Mouse (Mus musculus) hindbrain, embryonic 14.5 days (tissue): ENCODE measurements around the gene Gm15294. TPM values are rescaled to one million over a fixed set of nuclear protein-coding genes. Genes with fewer than 3 reads are reported as not detected.
A peak's percentile ranks its signal among the peaks of the same experiment; 100 is the strongest.

ENCODE experiments used
- ATAC-seq: fragments of 200-750 bp; cut with Nextera tagmentation; 2 replicates; pipeline ENCODE4 v1.8.0; 2017; ENCODE audit warnings: moderate number of reproducible peaks, mild to moderate bottlenecking, moderate TSS enrichment, moderate library complexity; ENCODE audit not compliant: low FRiP score
- DNase-seq: peaks from one replicate; pipeline ENCODE4 v3.0.0-alpha.2; 2015; ENCODE audit warnings: low spot score
- H3K27ac ChIP-seq: fragments of 300-500 bp; sonication (generic); 2 replicates; pipeline ENCODE4 v1.5.1; 2014; ENCODE audit warnings: mild to moderate bottlenecking, moderate library complexity
- H3K27me3 ChIP-seq: fragments of 300-500 bp; sonication (generic); 2 replicates; pipeline ENCODE4 v1.6.1; 2014; ENCODE audit warnings: mild to moderate bottlenecking, low read length, mixed read lengths; ENCODE audit not compliant: control insufficient read depth, insufficient read depth
- H3K36me3 ChIP-seq: fragments of 300-500 bp; sonication (generic); replicated peaks from 2 replicates; pipeline ENCODE4 v1.6.1; 2014; ENCODE audit not compliant: control insufficient read depth, insufficient read depth
- H3K4me1 ChIP-seq: fragments of 300-500 bp; sonication (generic); replicated peaks from 2 replicates; pipeline ENCODE4 v1.6.1; 2014; ENCODE audit warnings: antibody characterized with exemption, low read length, mixed read lengths; ENCODE audit not compliant: control insufficient read depth, insufficient read depth
- H3K4me2 ChIP-seq: fragments of 300-500 bp; sonication (generic); replicated peaks from 2 replicates; pipeline ENCODE4 v1.6.1; 2014; ENCODE audit warnings: mild to moderate bottlenecking, moderate library complexity
- H3K4me3 ChIP-seq: fragments of 300-500 bp; sonication (generic); replicated peaks from 2 replicates; pipeline ENCODE4 v1.5.1; 2014; ENCODE audit warnings: mild to moderate bottlenecking, low read length
- H3K9ac ChIP-seq: fragments of 300-500 bp; sonication (generic); 2 replicates; pipeline ENCODE4 v1.6.1; 2014
- H3K9me3 ChIP-seq: fragments of 300-500 bp; sonication (generic); 2 replicates; pipeline ENCODE4 v1.6.1; 2016; ENCODE audit warnings: low read length; ENCODE audit not compliant: control insufficient read depth
- WGBS: fragments of 180-500 bp; shearing (Covaris S2); extraction: QIAGEN DNeasy Blood & Tissue Kit; methylation state at CpG from one replicate; pipeline ENCODE4 v1.1.7; 2014; 5-methylcytosine and 5-hydroxymethylcytosine counted together
- polyA plus RNA-seq: library from polyadenylated mRNA; unstranded; fragments of >200 nt; fragmentation: Nextera tagmentation; extraction: Ambion mirVana; gene quantifications from 2 replicates; pipeline ENCODE4 v1.2.1, GENCODE M21; 2014

Gene Gm15294
- not detected in 2 replicates for polyA plus RNA-seq

GRCm38 (mm10) chrX:141875135-141875534 lies at the start of gene Gm15294:
TSS of gene Gm15294 (minus strand) at chrX:141875235.
- H3K9ac ChIP-seq, result no peak within 1 kb of the TSS
- H3K4me1 ChIP-seq, result no peaks in the 10 kb centered on the region
- 92% methylated on average over 4 of the region's 4 CpGs for WGBS
- no peak for DNase-seq
- H3K4me2 ChIP-seq, result no peak within 1 kb of the TSS
- no peak for ATAC-seq
- no peaks in the 10 kb centered on the region for H3K9me3 ChIP-seq
- no peaks in the 10 kb centered on the region for H3K36me3 ChIP-seq
- no peak within 1 kb of the TSS for H3K27ac ChIP-seq
- peaks cover 12% of the 10 kb centered on the region; the same call in 1 of the 2 replicates for H3K27me3 ChIP-seq
- no peak within 1 kb of the TSS for H3K4me3 ChIP-seq

GRCm38 (mm10) chrX:141884336-141885048 lies 9.5 kb upstream of the Gm15294 start:
- H3K4me3 ChIP-seq, result no peak overlapping the region
- ATAC-seq, result no peak
- H3K36me3 ChIP-seq, result no peaks in the 10 kb centered on the region
- no peak overlapping the region for H3K9ac ChIP-seq
- H3K4me2 ChIP-seq, result no peak overlapping the region
- peaks cover 6% of the 10 kb centered on the region; the same call in 1 of the 2 replicates for H3K27me3 ChIP-seq
- no peak for DNase-seq
- H3K9me3 ChIP-seq, result no peaks in the 10 kb centered on the region
- H3K27ac ChIP-seq, result no peak overlapping the region
- WGBS, result 36% methylated on average over 4 of the region's 4 CpGs
- no peaks in the 10 kb centered on the region for H3K4me1 ChIP-seq

- no peak overlapping the region for H3K9ac ChIP-seq
- 47% methylated on average over 11 of the region's 11 CpGs for whole genome bisulfite sequencing
- no peak overlapping the region for H3K27ac ChIP-seq
- H3K4me1 ChIP-seq, result no peaks in the 10 kb centered on the region
- H3K4me2 ChIP-seq, result no peak overlapping the region
- no peaks in the 10 kb centered on the region for H3K36me3 ChIP-seq
- ATAC-seq, result no peak
- DNase-seq, result no peak
- no peaks in the 10 kb centered on the region for H3K9me3 ChIP-seq
- H3K4me3 ChIP-seq, result no peak overlapping the region
- peaks cover 12% of the 10 kb centered on the region; the same call in 1 of the 2 replicates for H3K27me3 ChIP-seq
Measured at GRCm38 (mm10) chrX:141874024-141874423, 1.0 kb downstream of the Gm15294 start.

- no peak overlapping the region for H3K4me3 ChIP-seq
- H3K4me1 ChIP-seq, result no peaks in the 10 kb centered on the region
- H3K9me3 ChIP-seq, result no peaks in the 10 kb centered on the region
- 21% methylated on average over 4 of the region's 4 CpGs for WGBS
- H3K36me3 ChIP-seq, result no peaks in the 10 kb centered on the region
- no peak overlapping the region for H3K4me2 ChIP-seq
- H3K27ac ChIP-seq, result no peak overlapping the region
- H3K27me3 ChIP-seq, result peaks cover 12% of the 10 kb centered on the region; the same call in 1 of the 2 replicates
- no peak overlapping the region for H3K9ac ChIP-seq
- DNase-seq (no peak), ATAC-seq (no peak)
Measured at GRCm38 (mm10) chrX:141873597-141873996, 1.4 kb downstream of the Gm15294 start.

GRCm38 (mm10) chrX:141855684-141856396 lies 19.2 kb downstream of the Gm15294 start:
- Histone ChIP-seq H3K9ac (no peak overlapping the region), H3K27me3 (no peaks in the 10 kb centered on the region; the same call in 1 of the 2 replicates), H3K27ac (no peak overlapping the region), H3K36me3 (no peaks in the 10 kb centered on the region), H3K4me1 (peaks cover 6% of the 10 kb centered on the region; the same call in 1 of the 2 replicates), H3K9me3 (no peaks in the 10 kb centered on the region), H3K4me3 (no peak overlapping the region), H3K4me2 (no peak overlapping the region)
- 0 out of 2 replicates have a peak, but pooled peaks have one; percentile 37 for ATAC-seq
- no peak for DNase-seq
- 27% methylated on average over 6 of the region's 6 CpGs for WGBS

Other genes with a start within 250 kb of the Gm15294 start
- gene Irs4, start 150.0 kb downstream of the Gm15294 start, polyA plus RNA-seq, result 1.7 and 2.2 TPM in 2 replicates